8 mouse cellular contexts compared by ENCODE assay signal in genomic region chr5:115538693-115539043, GRCm38 (mm10). TPM values are rescaled to one million over a fixed set of nuclear protein-coding genes. Genes with fewer than 3 reads are reported as not detected.
A peak's percentile ranks its signal among the peaks of the same experiment; 100 is the strongest.
DNase-seq lines count a peak whose midpoint lies in the region; ATAC-seq lines count a peak whose summit lies in the region.

No protein-coding gene starts in this region.

- H3K9me3 ChIP-seq in hindbrain, embryonic 14.5 days (ENCODE audit: control insufficient read depth, low read length): no peaks in the 10 kb centered on the region

- H3K27ac ChIP-seq in hindbrain, embryonic 14.5 days: no peak overlapping the region

- H3K4me1 ChIP-seq in hindbrain, embryonic 14.5 days (replicated peaks; ENCODE audit: control insufficient read depth, insufficient read depth, low read length): peaks cover 20% of the 10 kb centered on the region

- no peaks in the 10 kb centered on the region for H3K36me3 ChIP-seq in hindbrain, embryonic 14.5 days (replicated peaks; ENCODE audit: control insufficient read depth, insufficient read depth)

- peak; percentile 82 for ATAC-seq in hindbrain, embryonic 14.5 days (ENCODE audit: low FRiP score)

- WGBS in hindbrain, embryonic 14.5 days: under 1% methylated on average over 12 of the region's 12 CpGs

- H3K4me3 ChIP-seq in hindbrain, embryonic 14.5 days (replicated peaks; ENCODE audit: low read length): no peak overlapping the region

- H3K4me2 ChIP-seq in hindbrain, embryonic 14.5 days (replicated peaks): no peak overlapping the region; the same call in 1 of the 2 replicates

- peak overlapping the region; percentile 24; the same call in 1 of the 2 replicates for H3K9ac ChIP-seq in hindbrain, embryonic 14.5 days

- no peaks in the 10 kb centered on the region for H3K27me3 ChIP-seq in hindbrain, embryonic 14.5 days (ENCODE audit: control insufficient read depth, insufficient read depth, low read length)

- DNase-seq in Muller cell, postnatal 12 days (ENCODE audit: inconsistent ontology term): peak; percentile 93
- peak; percentile 97 to 98 for DNase-seq in cerebellum, postnatal 10 days
- DNase-seq in frontal cortex, postnatal 25 days (ENCODE audit: low spot score in 2 of 2): peak; percentile 94 to 95
- peak; percentile 94 for DNase-seq in hindbrain, embryonic 14.5 days (ENCODE audit: low spot score)
- peak; percentile 86 to 88 for DNase-seq in layer of hippocampus, postnatal 36 days
- peak; percentile 98 for DNase-seq in lung, postnatal 36 days
- DNase-seq in retina, embryonic 14.5 days (ENCODE audit: low spot score): peak; percentile 95
- DNase-seq in thymus, postnatal 4 days: peak; percentile 97

RNA-seq across cellular contexts. Expression of gene Rplp0, which starts 20.6 kb away (rescaled TPM):
- 952 and 1,000 TPM in 2 replicates for polyA plus RNA-seq in hindbrain, embryonic 14.5 days (2014; fragmentation: Nextera tagmentation; extraction: Ambion mirVana)
- total RNA-seq in layer of hippocampus, postnatal 36 days (2021): 100 to 1,000 TPM; 223 to 227 TPM

RNA-seq across cellular contexts. Expression of gene Gcn1l1, which starts 26.4 kb away (rescaled TPM):
- polyA plus RNA-seq in hindbrain, embryonic 14.5 days (2014; fragmentation: Nextera tagmentation; extraction: Ambion mirVana): 40.5 and 45.2 TPM in 2 replicates
- total RNA-seq in layer of hippocampus, postnatal 36 days (2021): 10 to 100 TPM; 69.4 to 73.1 TPM

RNA-seq across cellular contexts. Expression of gene Pxn, which starts 32.2 kb away (rescaled TPM):
- polyA plus RNA-seq in hindbrain, embryonic 14.5 days (2014; fragmentation: Nextera tagmentation; extraction: Ambion mirVana): 11.3 and 12.2 TPM in 2 replicates
- 10 to 100 TPM; 39.8 to 46.1 TPM for total RNA-seq in layer of hippocampus, postnatal 36 days (2021)

RNA-seq across cellular contexts. Expression of gene Sirt4, which starts 54.1 kb away (rescaled TPM):
- polyA plus RNA-seq in hindbrain, embryonic 14.5 days (2014; fragmentation: Nextera tagmentation; extraction: Ambion mirVana): 19.1 and 20.3 TPM in 2 replicates
- total RNA-seq in layer of hippocampus, postnatal 36 days (2021): 10 to 100 TPM; 46.4 to 50.7 TPM
